Mouse (Mus musculus) embryo, embryonic 10.5 days (tissue): ENCODE results near the gene Grb2.

ENCODE experiments used
- DNase-seq: peaks from one replicate; pipeline ENCODE4 v3.0.0-alpha.2; 2015; ENCODE audit warnings: low spot score

Gene Grb2

GRCm38 (mm10) chr11:115686369-115686768, 22.0 kb downstream of the Grb2 start:
- no peak for DNase-seq

GRCm38 (mm10) chr11:115685954-115686353, 22.4 kb downstream of the Grb2 start:
- DNase-seq: no peak

- no peak for DNase-seq
These were observed 23.5 kb downstream of the Grb2 start for GRCm38 (mm10) chr11:115684877-115685276.

GRCm38 (mm10) chr11:115683326-115683725, 25.1 kb downstream of the Grb2 start:
- no peak for DNase-seq

- DNase-seq: no peak
These were observed 26.0 kb downstream of the Grb2 start for GRCm38 (mm10) chr11:115682411-115682810.

- DNase-seq: no peak
These were observed 28.7 kb downstream of the Grb2 start for GRCm38 (mm10) chr11:115679554-115680238.

- no peak for DNase-seq
These were observed 29.5 kb downstream of the Grb2 start for GRCm38 (mm10) chr11:115678861-115679260.

- no peak for DNase-seq
These were observed 30.9 kb downstream of the Grb2 start for GRCm38 (mm10) chr11:115677511-115677910.

GRCm38 (mm10) chr11:115676738-115677137, 31.7 kb downstream of the Grb2 start:
- DNase-seq: no peak

- no peak for DNase-seq
These were observed 34.0 kb downstream of the Grb2 start for GRCm38 (mm10) chr11:115674235-115674865.

GRCm38 (mm10) chr11:115673471-115674234, 34.7 kb downstream of the Grb2 start:
- DNase-seq: no peak

- no peak for DNase-seq
These were observed 36.0 kb downstream of the Grb2 start for GRCm38 (mm10) chr11:115672226-115672987.

GRCm38 (mm10) chr11:115670451-115671050, 37.8 kb downstream of the Grb2 start:
- peak; percentile 6 for DNase-seq

- no peak for DNase-seq
These were observed 44.6 kb downstream of the Grb2 start for GRCm38 (mm10) chr11:115663676-115664335.

GRCm38 (mm10) chr11:115660376-115660775, 48.0 kb downstream of the Grb2 start:
- DNase-seq: no peak

- no peak for DNase-seq
These were observed 49.9 kb downstream of the Grb2 start for GRCm38 (mm10) chr11:115658521-115658920.

GRCm38 (mm10) chr11:115654128-115654527, 54.3 kb downstream of the Grb2 start:
- DNase-seq: no peak

GRCm38 (mm10) chr11:115653194-115653593, 55.2 kb downstream of the Grb2 start:
- no peak for DNase-seq

GRCm38 (mm10) chr11:115651680-115652079, 56.7 kb downstream of the Grb2 start:
- no peak for DNase-seq

GRCm38 (mm10) chr11:115649706-115650105, 58.7 kb downstream of the Grb2 start:
- no peak for DNase-seq

GRCm38 (mm10) chr11:115647459-115647858, 60.9 kb downstream of the Grb2 start:
- DNase-seq: peak; percentile 87
